Mouse (Mus musculus) lung, postnatal 4 days (tissue): ENCODE data around the gene Cfap36.

ENCODE experiments used
- DNase-seq, 2 experiments: peaks; one replicate each; pipeline ENCODE4 v3.0.0; 2021

The Cfap36 gene

GRCm38 (mm10) chr11:29246883-29247650, at the start of gene Cfap36:
Cfap36 (minus strand) TSS chr11:29247409.
- DNase-seq, result peak; percentile 92 to 96

GRCm38 (mm10) chr11:29287305-29287704, 40.1 kb upstream of the Cfap36 start:
- DNase-seq, result no peak

GRCm38 (mm10) chr11:29286040-29286439, 38.8 kb upstream of the Cfap36 start:
- no peak for DNase-seq

- DNase-seq, result no peak
Measured at GRCm38 (mm10) chr11:29274758-29275157, 27.5 kb upstream of the Cfap36 start.

GRCm38 (mm10) chr11:29267824-29268223, 20.6 kb upstream of the Cfap36 start:
- peak in 1 of 2 experiments; percentile 52 for DNase-seq

GRCm38 (mm10) chr11:29254643-29255042, 7.4 kb upstream of the Cfap36 start:
- no peak for DNase-seq

- no peak for DNase-seq
Measured at GRCm38 (mm10) chr11:29248386-29248785, 1.2 kb upstream of the Cfap36 start.

GRCm38 (mm10) chr11:29247725-29248124, 516 bp upstream of the Cfap36 start:
- DNase-seq, result no peak

GRCm38 (mm10) chr11:29245988-29246387, 1.2 kb downstream of the Cfap36 start:
- DNase-seq, result no peak

- DNase-seq, result no peak
Measured at GRCm38 (mm10) chr11:29241961-29242360, 5.2 kb downstream of the Cfap36 start.

- no peak for DNase-seq
Measured at GRCm38 (mm10) chr11:29239353-29239752, 7.9 kb downstream of the Cfap36 start.

GRCm38 (mm10) chr11:29238551-29238950, 8.7 kb downstream of the Cfap36 start:
- no peak for DNase-seq

- no peak for DNase-seq
Measured at GRCm38 (mm10) chr11:29238047-29238446, 9.2 kb downstream of the Cfap36 start.

GRCm38 (mm10) chr11:29237364-29237763, 9.8 kb downstream of the Cfap36 start:
- no peak for DNase-seq

GRCm38 (mm10) chr11:29233569-29233968, 13.6 kb downstream of the Cfap36 start:
- no peak for DNase-seq

GRCm38 (mm10) chr11:29228957-29229356, 18.3 kb downstream of the Cfap36 start:
- no peak for DNase-seq

- no peak for DNase-seq
Measured at GRCm38 (mm10) chr11:29224754-29225153, 22.5 kb downstream of the Cfap36 start.

- no peak for DNase-seq
Measured at GRCm38 (mm10) chr11:29222310-29222709, 24.9 kb downstream of the Cfap36 start.

GRCm38 (mm10) chr11:29219055-29219454, 28.2 kb downstream of the Cfap36 start:
- no peak for DNase-seq

- DNase-seq, result no peak
Measured at GRCm38 (mm10) chr11:29216196-29216595, 31.0 kb downstream of the Cfap36 start.

GRCm38 (mm10) chr11:29209774-29210173, 37.4 kb downstream of the Cfap36 start:
- DNase-seq, result no peak

- DNase-seq, result no peak
Measured at GRCm38 (mm10) chr11:29203653-29204052, 43.6 kb downstream of the Cfap36 start.

GRCm38 (mm10) chr11:29188981-29189380, 58.2 kb downstream of the Cfap36 start:
- no peak for DNase-seq

- no peak for DNase-seq
Measured at GRCm38 (mm10) chr11:29181751-29182150, 65.5 kb downstream of the Cfap36 start.

- DNase-seq, result peak in 1 of 2 experiments; percentile 5
Measured at GRCm38 (mm10) chr11:29180657-29181056, 66.6 kb downstream of the Cfap36 start.
